Mouse (Mus musculus) c-Kit-positive CD71-positive TER-119-positive erythroid progenitor cells, embryonic 14.5 days (primary cell): ENCODE measurements at regions not wholly inside any gene's neighbourhood (a gene's known extent, or its start where the extent isn't known, plus 50 kb on each side); places are given as distances from the start of the nearest gene placed in this dataset.
A peak's percentile ranks its signal among the peaks of the same experiment; 100 is the strongest.

ENCODE experiments used
- DNase-seq: peaks from one replicate; pipeline ENCODE4 v3.0.0-alpha.2; 2013; ENCODE audit warnings: low spot score

DNA sequence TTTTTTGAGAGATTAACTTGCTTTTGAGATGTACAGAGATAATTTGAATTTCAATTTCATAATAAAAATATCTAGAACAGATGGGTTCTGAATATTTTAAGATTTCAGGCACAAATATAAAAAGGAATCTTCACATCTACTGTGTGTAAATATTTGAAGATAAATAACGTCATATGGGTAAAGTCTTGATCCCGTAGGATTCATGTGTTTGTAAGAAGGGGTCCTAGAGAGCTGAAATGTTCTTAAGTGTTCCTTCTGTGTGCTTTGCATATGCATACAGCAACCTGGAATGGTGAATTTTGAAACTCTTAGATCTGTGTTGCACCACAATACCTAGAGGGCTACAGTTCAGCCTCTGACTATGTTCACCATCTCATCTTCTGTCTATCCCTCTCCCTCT, 131.4 kb upstream of the Slc35b3 start:
- no peak for DNase-seq

DNA sequence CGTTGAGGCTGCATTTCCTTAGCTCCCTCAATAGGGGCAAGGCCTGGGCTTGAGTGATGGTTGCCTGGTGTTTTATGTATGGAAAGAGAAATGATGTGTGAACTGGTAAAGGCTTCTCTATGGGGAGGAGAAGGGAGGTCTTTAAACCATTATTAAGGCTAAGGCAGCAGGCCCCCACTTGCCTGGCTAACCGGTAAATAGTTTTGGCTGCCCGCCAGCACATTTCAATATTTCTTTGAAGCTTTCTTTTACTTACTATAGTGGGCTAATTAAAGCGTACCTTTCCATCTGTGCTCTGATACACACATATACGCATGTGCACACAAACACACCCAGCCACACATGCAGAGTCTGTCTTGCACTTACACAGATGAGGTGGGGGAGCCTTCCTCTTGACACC, 123.9 kb upstream of the Slc35b3 start:
- no peak for DNase-seq

DNA sequence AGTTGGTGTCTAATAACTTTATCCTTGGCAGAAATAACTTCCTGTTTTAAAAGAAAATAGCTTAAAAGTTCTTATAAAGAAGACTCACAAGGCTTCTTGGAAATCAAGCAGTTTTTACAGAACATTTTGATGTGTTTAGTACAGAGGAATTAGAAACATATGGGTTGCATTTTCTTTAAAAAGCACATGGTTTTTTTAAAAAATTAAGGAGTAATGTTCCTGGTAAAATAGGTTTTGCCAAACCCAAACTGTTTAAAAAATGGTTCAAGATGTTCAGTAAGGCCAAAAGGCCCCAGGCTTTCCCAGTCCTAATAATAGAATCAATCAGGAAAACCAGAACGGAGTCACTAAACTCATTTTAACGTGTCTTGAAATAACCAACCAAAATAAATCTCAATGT, 113.5 kb upstream of the Slc35b3 start:
- DNase-seq, result no peak

DNA sequence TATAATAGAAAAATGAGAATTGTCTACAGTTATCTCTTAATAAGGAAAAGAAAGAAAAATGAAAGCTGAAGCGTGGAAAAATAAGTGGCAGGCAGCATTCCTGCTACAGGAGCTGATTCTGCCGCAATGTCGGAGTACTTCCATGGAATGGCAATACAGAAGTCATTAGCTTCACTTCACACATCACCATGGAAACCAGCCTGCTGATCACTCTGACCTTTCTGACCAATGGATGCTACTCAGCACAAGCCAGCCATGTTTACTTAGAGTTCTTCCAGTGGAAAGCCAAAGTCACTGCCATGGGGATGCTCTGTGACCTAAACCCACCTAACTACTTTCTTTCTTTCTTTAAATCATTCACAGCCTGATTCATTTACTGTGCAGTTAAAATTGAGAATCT, 71.6 kb upstream of the Slc35b3 start:
- no peak for DNase-seq

DNA sequence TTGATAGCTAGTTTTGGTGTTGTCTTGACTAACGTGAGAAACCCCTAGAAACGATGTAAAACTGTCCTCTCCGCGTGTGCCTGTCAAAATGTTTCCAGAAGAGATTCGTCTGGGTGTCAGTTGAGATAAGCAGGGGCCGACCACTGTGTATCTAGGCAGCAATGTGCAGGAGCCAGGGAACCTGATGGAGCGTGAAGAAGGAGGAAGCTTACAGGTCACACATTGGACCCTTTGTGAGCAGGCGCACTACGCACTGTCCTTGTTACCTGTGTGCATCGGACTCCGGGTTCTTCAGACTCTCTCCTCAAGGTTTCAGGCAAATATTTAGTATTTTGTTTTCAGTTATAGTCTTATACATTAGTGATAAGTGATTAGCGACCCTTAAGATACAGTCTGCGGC, 59.5 kb upstream of the Slc35b3 start:
- no peak for DNase-seq

DNA sequence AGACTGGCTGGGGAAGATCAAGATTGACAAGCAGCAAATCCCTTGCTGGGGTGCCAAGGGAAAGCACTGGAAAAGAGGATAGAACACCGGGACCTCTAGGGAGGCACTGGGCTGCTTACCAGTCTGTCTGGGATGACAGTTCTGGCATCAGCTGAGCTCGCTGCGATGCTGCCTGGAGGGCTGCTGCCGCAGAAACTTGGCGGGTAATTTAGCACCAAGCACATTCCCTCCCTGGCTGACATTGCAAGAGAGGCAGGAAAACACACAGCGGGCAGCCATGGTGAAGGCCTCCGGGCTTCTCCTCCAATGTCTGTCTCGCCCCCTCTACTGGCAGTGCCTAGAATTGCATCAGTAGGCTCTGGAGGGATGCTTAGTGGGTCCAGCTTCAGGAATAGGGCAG, 51.0 kb upstream of the Slc35b3 start:
- peak; percentile 41 for DNase-seq
